Mouse (Mus musculus): Measurements from ENCODE around the gene Atp2b4. TPM values are rescaled to one million over a fixed set of nuclear protein-coding genes. Genes with fewer than 3 reads are reported as not detected.
A peak's percentile ranks its signal among the peaks of the same experiment; 100 is the strongest.

Atp2b4 gene
- polyA plus RNA-seq, 1 experiment from 2014 or later, result 34.8 TPM

- Histone ChIP-seq H3K4me1 (ENCODE audit: control insufficient read depth, low read depth, low read length) (peaks cover 15% of the 10 kb centered on the region), H3K9me3 (replicated peaks; ENCODE audit: control insufficient read depth, low read length) (no peaks in the 10 kb centered on the region), H3K27ac (ENCODE audit: low read length) (no peak overlapping the region), H3K9ac (ENCODE audit: low read depth, low read length) (no peak overlapping the region), H3K27me3 (ENCODE audit: control insufficient read depth, insufficient read depth, low read depth, low read length) (no peaks in the 10 kb centered on the region), H3K4me2 (ENCODE audit: low read depth, low read length) (no peak overlapping the region), H3K36me3 (ENCODE audit: control insufficient read depth, insufficient read depth) (peaks cover 45% of the 10 kb centered on the region), H3K4me3 (ENCODE audit: low read depth, low read length) (no peak overlapping the region)
- WGBS (ENCODE audit: insufficient replicate concordance), result 83% methylated on average over 5 of the region's 5 CpGs
- no peak for ATAC-seq (ENCODE audit: low read depth)
These were observed 12.0 kb downstream of the Atp2b4 start for GRCm38 (mm10) chr1:133788864-133789263.

GRCm38 (mm10) chr1:133787500-133788210, 13.2 kb downstream of the Atp2b4 start:
- peaks cover 44% of the 10 kb centered on the region for H3K36me3 ChIP-seq (ENCODE audit: control insufficient read depth, insufficient read depth)
- no peak overlapping the region for H3K9ac ChIP-seq (ENCODE audit: low read depth, low read length)
- H3K9me3 ChIP-seq (replicated peaks; ENCODE audit: control insufficient read depth, low read length), result no peaks in the 10 kb centered on the region
- H3K4me2 ChIP-seq (ENCODE audit: low read depth, low read length), result no peak overlapping the region
- peaks cover 9% of the 10 kb centered on the region for H3K4me1 ChIP-seq (ENCODE audit: control insufficient read depth, low read depth, low read length)
- no peak overlapping the region for H3K27ac ChIP-seq (ENCODE audit: low read length)
- H3K27me3 ChIP-seq (ENCODE audit: control insufficient read depth, insufficient read depth, low read depth, low read length), result no peaks in the 10 kb centered on the region
- no peak for ATAC-seq (ENCODE audit: low read depth)
- H3K4me3 ChIP-seq (ENCODE audit: low read depth, low read length), result no peak overlapping the region
- 51% methylated on average over 10 of the region's 10 CpGs for WGBS (ENCODE audit: insufficient replicate concordance)

- peaks cover 24% of the 10 kb centered on the region for H3K36me3 ChIP-seq (ENCODE audit: control insufficient read depth, insufficient read depth)
- no peak overlapping the region for H3K27ac ChIP-seq (ENCODE audit: low read length)
- peaks cover 7% of the 10 kb centered on the region for H3K4me1 ChIP-seq (ENCODE audit: control insufficient read depth, low read depth, low read length)
- no peak overlapping the region for H3K4me3 ChIP-seq (ENCODE audit: low read depth, low read length)
- 79% methylated on average over 3 of the region's 3 CpGs for WGBS (ENCODE audit: insufficient replicate concordance)
- no peak overlapping the region for H3K4me2 ChIP-seq (ENCODE audit: low read depth, low read length)
- no peaks in the 10 kb centered on the region for H3K9me3 ChIP-seq (replicated peaks; ENCODE audit: control insufficient read depth, low read length)
- no peaks in the 10 kb centered on the region for H3K27me3 ChIP-seq (ENCODE audit: control insufficient read depth, insufficient read depth, low read depth, low read length)
- no peak for ATAC-seq (ENCODE audit: low read depth)
- no peak overlapping the region for H3K9ac ChIP-seq (ENCODE audit: low read depth, low read length)
These were observed 16.2 kb downstream of the Atp2b4 start for GRCm38 (mm10) chr1:133784621-133785020.

- H3K36me3 ChIP-seq (ENCODE audit: control insufficient read depth, insufficient read depth), result peaks cover 16% of the 10 kb centered on the region
These were observed 19.3 kb downstream of the Atp2b4 start for GRCm38 (mm10) chr1:133781531-133781930.

GRCm38 (mm10) chr1:133779043-133779442, 21.8 kb downstream of the Atp2b4 start:
- H3K4me3 ChIP-seq (ENCODE audit: low read depth, low read length), result no peak overlapping the region
- H3K9ac ChIP-seq (ENCODE audit: low read depth, low read length), result no peak overlapping the region
- H3K27me3 ChIP-seq (ENCODE audit: control insufficient read depth, insufficient read depth, low read depth, low read length), result no peaks in the 10 kb centered on the region
- no peaks in the 10 kb centered on the region for H3K9me3 ChIP-seq (replicated peaks; ENCODE audit: control insufficient read depth, low read length)
- ATAC-seq (ENCODE audit: low read depth), result no peak
- H3K27ac ChIP-seq (ENCODE audit: low read length), result no peak overlapping the region
- peaks cover 9% of the 10 kb centered on the region for H3K4me1 ChIP-seq (ENCODE audit: control insufficient read depth, low read depth, low read length)
- H3K4me2 ChIP-seq (ENCODE audit: low read depth, low read length), result no peak overlapping the region
- H3K36me3 ChIP-seq (ENCODE audit: control insufficient read depth, insufficient read depth), result peaks cover 12% of the 10 kb centered on the region
- WGBS (ENCODE audit: insufficient replicate concordance), result 90% methylated on average over 1 of the region's 1 CpGs

More at GRCm38 (mm10) chr1:133781531-133781930, 19.3 kb downstream of the Atp2b4 start:
- Histone ChIP-seq H3K27me3 (ENCODE audit: control insufficient read depth, insufficient read depth, low read depth, low read length) (no peaks in the 10 kb centered on the region), H3K27ac (ENCODE audit: low read length) (no peak overlapping the region), H3K4me2 (ENCODE audit: low read depth, low read length) (no peak overlapping the region), H3K9ac (ENCODE audit: low read depth, low read length) (no peak overlapping the region), H3K9me3 (replicated peaks; ENCODE audit: control insufficient read depth, low read length) (no peaks in the 10 kb centered on the region), H3K4me1 (ENCODE audit: control insufficient read depth, low read depth, low read length) (peaks cover 9% of the 10 kb centered on the region), H3K4me3 (ENCODE audit: low read depth, low read length) (no peak overlapping the region)
- WGBS (ENCODE audit: insufficient replicate concordance), result 67% methylated on average over 3 of the region's 3 CpGs
- ATAC-seq (ENCODE audit: low read depth), result no peak

- WGBS (ENCODE audit: insufficient replicate concordance), result 71% methylated on average over 15 of the region's 15 CpGs
- Histone ChIP-seq H3K27me3 (ENCODE audit: control insufficient read depth, insufficient read depth, low read depth, low read length) (no peaks in the 10 kb centered on the region), H3K27ac (ENCODE audit: low read length) (no peak overlapping the region), H3K4me2 (ENCODE audit: low read depth, low read length) (no peak overlapping the region), H3K4me1 (ENCODE audit: control insufficient read depth, low read depth, low read length) (peaks cover 9% of the 10 kb centered on the region), H3K36me3 (ENCODE audit: control insufficient read depth, insufficient read depth) (peaks cover 7% of the 10 kb centered on the region; the same call in 1 of the 2 replicates), H3K4me3 (ENCODE audit: low read depth, low read length) (no peak overlapping the region), H3K9ac (ENCODE audit: low read depth, low read length) (no peak overlapping the region), H3K9me3 (replicated peaks; ENCODE audit: control insufficient read depth, low read length) (no peaks in the 10 kb centered on the region)
- peak; percentile 25 for ATAC-seq (ENCODE audit: low read depth)
These were observed 23.1 kb downstream of the Atp2b4 start for GRCm38 (mm10) chr1:133777651-133778231.

- H3K27me3 ChIP-seq (ENCODE audit: control insufficient read depth, insufficient read depth, low read depth, low read length), result no peaks in the 10 kb centered on the region
- H3K4me1 ChIP-seq (ENCODE audit: control insufficient read depth, low read depth, low read length), result peaks cover 12% of the 10 kb centered on the region
- peaks cover 19% of the 10 kb centered on the region for H3K36me3 ChIP-seq (ENCODE audit: control insufficient read depth, insufficient read depth)
- ATAC-seq (ENCODE audit: low read depth), result no peak
- no peak overlapping the region for H3K4me2 ChIP-seq (ENCODE audit: low read depth, low read length)
- H3K9ac ChIP-seq (ENCODE audit: low read depth, low read length), result no peak overlapping the region
- H3K9me3 ChIP-seq (replicated peaks; ENCODE audit: control insufficient read depth, low read length), result no peaks in the 10 kb centered on the region
- no peak overlapping the region for H3K4me3 ChIP-seq (ENCODE audit: low read depth, low read length)
- H3K27ac ChIP-seq (ENCODE audit: low read length), result no peak overlapping the region
- 78% methylated on average over 9 of the region's 9 CpGs for WGBS (ENCODE audit: insufficient replicate concordance)
These were observed 28.3 kb downstream of the Atp2b4 start for GRCm38 (mm10) chr1:133772553-133772952.

GRCm38 (mm10) chr1:133771831-133772399, 28.9 kb downstream of the Atp2b4 start:
- 70% methylated on average over 10 of the region's 10 CpGs for WGBS (ENCODE audit: insufficient replicate concordance)
- H3K9ac ChIP-seq (ENCODE audit: low read depth, low read length), result no peak overlapping the region

GRCm38 (mm10) chr1:133767994-133768393, 32.8 kb downstream of the Atp2b4 start:
- no peak overlapping the region for H3K4me2 ChIP-seq (ENCODE audit: low read depth, low read length)
- no peaks in the 10 kb centered on the region for H3K9me3 ChIP-seq (replicated peaks; ENCODE audit: control insufficient read depth, low read length)
- WGBS (ENCODE audit: insufficient replicate concordance), result 82% methylated on average over 5 of the region's 5 CpGs
- H3K27me3 ChIP-seq (ENCODE audit: control insufficient read depth, insufficient read depth, low read depth, low read length), result no peaks in the 10 kb centered on the region
- no peak overlapping the region for H3K27ac ChIP-seq (ENCODE audit: low read length)
- H3K4me3 ChIP-seq (ENCODE audit: low read depth, low read length), result no peak overlapping the region
- H3K9ac ChIP-seq (ENCODE audit: low read depth, low read length), result no peak overlapping the region
- H3K36me3 ChIP-seq (ENCODE audit: control insufficient read depth, insufficient read depth), result peaks cover 36% of the 10 kb centered on the region
- no peak for ATAC-seq (ENCODE audit: low read depth)
- H3K4me1 ChIP-seq (ENCODE audit: control insufficient read depth, low read depth, low read length), result peaks cover 13% of the 10 kb centered on the region

More at GRCm38 (mm10) chr1:133771831-133772399, 28.9 kb downstream of the Atp2b4 start:
- Histone ChIP-seq H3K4me1 (ENCODE audit: control insufficient read depth, low read depth, low read length) (peaks cover 9% of the 10 kb centered on the region), H3K9me3 (replicated peaks; ENCODE audit: control insufficient read depth, low read length) (no peaks in the 10 kb centered on the region), H3K4me2 (ENCODE audit: low read depth, low read length) (no peak overlapping the region), H3K27me3 (ENCODE audit: control insufficient read depth, insufficient read depth, low read depth, low read length) (no peaks in the 10 kb centered on the region), H3K27ac (ENCODE audit: low read length) (0 out of 2 replicates have a peak overlapping the region, but pooled peaks have one; percentile 1), H3K36me3 (ENCODE audit: control insufficient read depth, insufficient read depth) (peaks cover 19% of the 10 kb centered on the region), H3K4me3 (ENCODE audit: low read depth, low read length) (no peak overlapping the region)
- ATAC-seq (ENCODE audit: low read depth), result peak; percentile 39

All from liver, embryonic 16.5 days (tissue).